Mouse (Mus musculus) A20 (cell line): ENCODE data around the gene Lonp2.
A peak's percentile ranks its signal among the peaks of the same experiment; 100 is the strongest.

Source experiments
- DNase-seq: peaks from one replicate; pipeline ENCODE4 v3.0.0-alpha.2; 2011; ENCODE audit warnings: low read depth, low spot score

Lonp2 gene

DNA sequence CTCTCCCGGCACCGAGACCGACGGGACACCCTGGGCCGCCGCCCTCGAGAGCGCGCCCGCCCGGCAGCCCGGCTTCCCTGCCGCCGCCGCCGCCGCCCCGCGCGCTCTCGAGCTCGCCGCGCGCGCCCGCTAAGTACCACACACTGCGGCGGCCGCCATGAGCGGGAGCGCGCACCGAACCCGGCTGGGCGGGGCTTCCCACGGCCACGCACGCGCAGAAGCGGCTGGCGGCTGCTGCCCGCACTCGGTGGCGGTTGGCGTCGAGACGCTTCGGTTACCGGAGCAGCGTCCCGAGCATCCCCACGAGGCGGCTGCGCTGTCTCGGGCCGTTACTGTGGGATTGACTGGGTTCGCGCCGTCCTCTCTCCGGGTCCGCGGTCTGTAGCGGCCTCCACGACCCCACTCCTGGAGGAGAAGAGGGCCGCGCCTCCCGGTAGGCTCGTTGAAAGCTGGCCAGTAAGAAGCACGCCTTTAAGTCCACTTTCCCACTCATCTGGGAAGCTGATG is 122.1 kb downstream of the Lonp2 start:
- peak; percentile 92 for DNase-seq

DNA sequence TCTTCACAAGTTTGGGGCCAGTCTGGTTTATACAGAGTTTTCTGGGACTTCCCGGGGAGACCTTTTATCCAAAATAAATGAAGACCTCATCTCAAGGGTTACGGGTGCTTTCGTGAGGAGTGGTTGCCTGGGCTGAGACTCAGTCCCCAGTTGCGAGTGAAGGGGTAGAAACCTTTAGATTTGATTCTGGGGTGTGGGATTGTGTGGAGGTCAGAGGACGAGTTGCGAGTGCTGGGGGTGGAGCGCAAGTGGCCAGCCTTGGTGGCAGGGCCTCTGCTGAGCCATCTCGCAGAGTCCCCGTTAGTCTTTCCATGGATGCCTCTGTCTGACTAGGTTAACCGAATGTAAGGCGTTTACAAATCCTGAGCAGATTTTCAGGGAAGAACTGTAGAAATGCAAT is 122.7 kb downstream of the Lonp2 start:
- no peak for DNase-seq

DNA sequence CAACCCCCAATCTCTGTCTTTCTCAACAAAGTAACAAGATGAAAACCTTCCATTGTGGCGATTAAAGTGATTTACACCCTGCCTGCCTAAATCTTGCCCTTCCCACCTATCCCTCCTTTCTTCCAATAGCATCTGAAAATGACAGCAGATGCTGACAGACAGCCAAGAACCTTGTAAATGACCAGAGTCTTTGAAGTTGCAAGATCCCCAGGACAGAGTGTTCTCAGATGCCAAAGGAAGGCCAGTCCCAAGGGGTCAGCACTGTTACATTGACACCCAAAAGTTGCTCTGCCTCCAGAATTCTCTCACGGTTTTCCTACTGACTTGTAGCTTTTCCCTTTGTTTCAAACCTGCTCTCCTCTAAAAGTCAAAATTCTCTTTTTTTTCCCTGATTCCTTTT is 126.0 kb downstream of the Lonp2 start:
- no peak for DNase-seq

DNA sequence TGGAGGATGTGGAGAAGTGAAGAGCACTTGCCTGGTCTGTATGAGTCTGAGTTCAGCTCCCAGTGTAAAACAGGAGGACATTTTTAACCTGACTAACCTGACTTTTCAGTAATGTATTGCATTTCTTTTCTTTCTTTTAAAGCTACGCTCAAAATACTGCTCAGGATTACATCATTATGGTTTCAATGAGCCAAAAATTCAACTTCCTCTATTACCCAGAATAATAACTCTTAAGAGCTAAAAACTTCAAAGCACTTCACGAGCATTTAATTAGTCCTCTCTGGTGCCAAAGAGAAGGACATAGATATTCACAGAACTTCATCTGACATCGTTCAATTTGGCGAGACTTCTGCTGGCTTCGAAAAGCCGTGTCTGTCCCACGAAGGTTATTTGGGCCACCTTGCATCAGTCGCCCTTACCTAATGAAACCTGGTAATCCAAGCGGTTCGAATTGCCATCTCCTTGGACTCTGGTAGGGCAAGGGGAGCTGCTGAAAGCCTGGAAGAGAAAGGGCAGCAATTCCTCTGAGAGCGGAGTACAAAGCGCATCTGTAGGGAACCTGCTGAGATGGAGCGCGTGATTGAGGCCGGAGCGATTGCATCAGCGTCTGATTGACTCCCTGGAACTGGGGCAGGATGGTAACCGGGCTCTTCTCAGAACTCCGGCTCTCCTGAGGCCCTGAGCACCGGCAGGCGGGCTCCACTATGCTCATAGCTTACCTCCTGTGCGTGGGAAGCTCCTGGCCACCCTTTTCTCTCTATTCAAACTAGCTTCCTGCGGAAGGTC is 133.3 kb downstream of the Lonp2 start:
- no peak for DNase-seq

DNA sequence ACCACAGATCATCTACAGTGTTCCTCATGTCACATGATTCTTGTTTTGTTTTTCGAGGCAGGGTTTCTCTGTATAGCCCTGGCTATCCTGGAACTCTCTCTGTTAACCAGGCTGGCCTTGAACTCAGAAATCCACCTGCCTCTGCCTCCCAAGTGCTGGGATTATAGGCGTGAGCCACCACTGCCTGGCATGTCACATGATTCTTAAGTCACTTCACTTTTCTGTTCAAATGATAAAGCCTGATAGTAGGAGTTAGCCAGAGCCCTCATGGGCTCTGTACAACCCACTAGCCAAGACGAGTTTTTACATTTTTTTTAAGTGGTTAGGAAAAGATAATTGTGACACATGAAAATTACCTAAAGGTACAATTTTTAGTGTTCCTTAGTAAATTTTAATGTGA is 134.8 kb downstream of the Lonp2 start:
- no peak for DNase-seq

DNA sequence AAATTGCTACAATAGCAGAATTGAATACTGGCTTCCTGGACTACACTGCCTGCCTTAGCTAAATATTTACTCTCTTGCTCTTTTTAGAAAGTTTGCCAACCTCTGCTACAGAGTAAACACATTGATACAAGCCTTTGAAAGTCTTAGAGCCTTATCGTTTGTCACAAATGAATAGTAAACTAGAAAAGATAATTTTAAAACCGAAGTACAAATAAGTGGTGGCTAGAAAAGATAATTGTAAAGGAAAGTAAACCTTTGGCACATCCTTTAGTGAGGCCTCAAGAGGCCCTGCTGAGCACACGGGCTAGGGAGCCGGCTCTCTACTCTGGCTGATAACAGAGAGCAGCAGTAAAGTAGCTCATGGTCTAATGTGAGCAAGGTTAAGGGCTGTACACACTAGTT is 135.2 kb downstream of the Lonp2 start:
- DNase-seq = no peak

DNA sequence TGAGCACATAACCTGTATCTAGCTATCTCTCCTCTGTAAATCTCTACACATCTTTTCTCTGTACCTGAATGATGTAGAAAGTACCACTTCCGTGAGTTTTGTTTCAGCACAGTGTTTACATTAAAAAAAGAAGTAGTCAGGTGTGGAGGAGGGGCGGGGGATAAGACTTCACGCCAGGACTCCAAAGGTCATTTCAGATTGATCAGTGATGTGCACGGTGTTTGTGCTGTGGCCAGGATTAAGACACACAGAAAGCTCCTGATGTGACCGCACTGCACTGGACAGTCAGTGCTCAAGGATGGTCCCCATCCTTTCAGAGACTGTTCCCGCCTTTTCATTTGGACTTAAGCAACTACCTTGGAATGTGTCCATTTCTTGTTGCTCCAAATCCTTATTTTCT is 136.9 kb downstream of the Lonp2 start:
- no peak for DNase-seq

DNA sequence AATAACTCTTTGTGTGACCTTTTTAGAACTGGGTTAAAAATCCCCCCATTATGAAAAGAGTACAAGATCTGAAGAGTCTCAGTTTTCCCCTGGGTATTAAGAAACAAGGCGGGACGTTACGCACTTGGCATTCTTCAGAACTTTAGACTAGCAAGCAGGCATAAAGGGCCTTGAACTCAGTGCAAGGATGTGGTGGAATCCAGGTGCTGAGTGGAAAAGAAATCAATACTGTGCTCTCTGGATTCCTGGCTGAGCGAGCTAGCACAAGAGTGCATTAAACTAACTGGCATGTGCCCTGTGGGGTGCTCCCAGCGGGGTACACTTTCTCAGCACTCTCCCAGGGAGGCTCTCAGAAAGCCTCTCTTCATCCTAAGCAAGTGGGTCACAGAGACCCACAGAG is 139.0 kb downstream of the Lonp2 start:
- DNase-seq = no peak

DNA sequence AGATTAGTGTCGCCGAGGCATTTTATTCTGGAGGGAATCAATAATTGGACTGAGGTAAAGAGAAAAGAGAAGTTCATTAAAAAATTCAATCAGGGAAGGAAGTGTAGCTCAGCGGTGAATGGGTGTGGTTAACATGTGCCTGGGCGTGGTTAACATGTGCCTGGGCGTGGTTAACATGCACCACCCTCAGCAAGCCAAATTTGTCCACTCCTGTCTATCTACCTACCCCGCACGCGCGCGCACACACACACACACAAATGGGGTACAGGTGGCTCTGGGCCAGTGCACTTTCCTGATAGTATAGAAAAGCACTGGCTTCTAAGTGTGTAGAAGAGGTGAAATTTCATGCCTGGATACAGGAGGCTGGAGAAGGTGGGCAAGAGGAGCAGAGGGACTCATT is 141.3 kb downstream of the Lonp2 start:
- DNase-seq = peak; percentile 71

DNA sequence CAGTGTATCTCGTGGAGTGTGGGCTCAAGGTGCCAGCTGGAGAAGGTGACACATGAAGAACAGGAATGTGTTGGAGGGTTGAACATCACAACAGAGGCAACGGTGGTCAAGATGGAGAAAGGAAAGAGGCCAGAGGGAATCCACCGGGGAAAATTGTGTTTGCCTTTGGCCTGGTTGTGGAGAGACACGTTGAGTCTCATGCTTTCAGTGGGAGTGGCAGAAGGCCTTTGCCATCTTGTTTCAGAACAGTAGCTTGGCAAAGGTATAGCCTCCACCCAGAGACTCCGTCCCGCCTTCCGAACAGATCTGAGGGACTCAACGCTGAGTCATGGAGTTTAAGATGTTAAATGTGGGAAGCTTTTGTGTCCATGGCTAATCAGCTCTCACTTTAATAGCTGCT is 141.8 kb downstream of the Lonp2 start:
- no peak for DNase-seq

DNA sequence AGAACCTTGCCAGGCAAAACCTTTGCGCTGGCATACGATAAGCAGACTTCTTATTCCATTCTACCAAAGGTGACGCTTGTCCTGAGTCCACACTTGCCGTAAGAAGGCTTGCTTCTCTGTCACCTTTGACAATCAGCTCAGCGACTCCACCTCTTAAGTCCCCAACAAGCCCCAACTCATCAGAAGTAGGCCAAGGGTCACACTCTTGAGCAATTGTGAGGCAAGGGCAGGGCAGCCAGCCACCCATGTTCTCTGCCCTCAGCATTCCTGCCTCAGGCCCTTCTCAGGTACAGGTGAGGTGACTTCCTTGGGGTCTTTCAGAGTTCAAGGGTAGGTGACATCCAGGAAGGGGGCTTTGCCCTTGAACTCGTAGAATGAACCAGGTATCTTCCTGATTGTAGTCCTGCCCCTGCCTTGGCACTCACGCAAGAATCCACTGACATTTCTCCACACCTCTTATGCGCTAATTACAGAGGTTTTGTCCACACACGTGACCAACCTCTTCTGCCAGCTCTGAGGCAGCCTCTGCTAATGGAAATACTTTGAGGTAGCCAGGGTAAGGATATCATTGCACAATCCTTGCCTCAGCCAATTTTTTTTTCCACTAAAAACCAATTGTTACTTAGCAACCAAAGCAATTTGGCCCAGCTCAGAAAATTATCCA is 142.8 kb downstream of the Lonp2 start:
- no peak for DNase-seq

DNA sequence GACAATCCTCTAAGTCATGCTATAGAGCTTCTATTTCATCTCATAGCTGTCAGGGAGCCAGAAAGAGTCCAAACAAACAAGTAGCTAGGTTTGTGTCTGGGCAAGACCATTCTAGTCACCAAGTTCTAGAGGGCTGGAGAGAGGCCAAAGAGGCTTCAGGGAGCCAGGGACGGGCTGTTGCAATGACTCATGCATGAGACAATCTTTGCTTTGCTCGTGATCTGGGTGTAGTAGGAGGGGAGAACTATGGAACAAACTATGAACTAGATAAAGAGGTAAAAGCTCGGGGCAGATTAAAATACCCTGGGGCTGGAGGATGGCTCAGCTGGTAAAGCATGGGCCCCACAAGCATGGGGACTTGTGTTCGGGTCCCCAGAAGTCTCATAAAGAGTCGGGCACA is 144.7 kb downstream of the Lonp2 start:
- DNase-seq = no peak

DNA sequence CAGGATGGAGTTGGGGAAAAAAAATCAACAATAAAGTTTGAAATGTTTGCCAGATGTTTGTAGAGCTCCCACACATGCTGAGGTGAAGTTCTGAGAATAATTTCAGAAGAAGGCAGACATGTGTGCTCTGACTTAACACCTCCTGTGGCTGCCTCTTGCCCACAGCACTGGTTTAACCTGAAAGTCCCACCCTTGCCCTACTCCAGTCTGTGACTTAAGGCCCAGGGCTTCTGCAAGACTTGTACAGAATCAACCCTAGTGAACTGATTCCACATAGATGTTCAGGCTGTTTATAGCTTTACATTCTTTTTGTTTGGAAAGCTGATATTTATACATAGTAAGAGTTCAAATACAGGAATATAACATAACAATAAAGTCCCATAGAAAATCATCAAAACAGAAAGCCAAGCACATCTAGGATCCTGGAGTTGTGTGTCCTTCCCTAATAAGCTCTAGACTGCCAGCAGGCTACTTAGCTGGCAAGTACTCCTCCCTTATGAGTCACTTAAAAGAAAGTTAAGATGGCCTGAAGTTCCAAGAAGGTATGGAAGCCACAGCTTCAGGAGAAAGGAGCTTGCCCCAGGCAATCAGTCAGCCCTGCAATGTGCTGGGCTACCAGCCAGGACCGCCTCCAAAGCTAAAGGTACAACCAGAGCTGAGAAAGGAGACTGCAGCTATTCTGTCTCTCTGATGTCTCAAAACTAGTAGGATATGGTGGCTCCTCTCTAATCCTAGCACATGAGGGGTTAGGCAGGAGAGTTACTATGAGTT is 146.3 kb downstream of the Lonp2 start:
- no peak for DNase-seq
